Mouse (Mus musculus) ES-E14 (cell line): ENCODE results near the gene Crlf1. TPM values are rescaled to one million over a fixed set of nuclear protein-coding genes. Genes with fewer than 3 reads are reported as not detected.

Experiments used
- DNase-seq: peaks from one replicate; pipeline ENCODE4 v3.0.0-alpha.2; 2013; ENCODE audit warnings: low read depth, low spot score
- H3K27ac ChIP-seq: 2 replicates; pipeline ENCODE4 v1.5.1; 2012; ENCODE audit warnings: low read depth, mild to moderate bottlenecking, low read length, moderate library complexity, mixed read lengths; ENCODE audit not compliant: poor library complexity, insufficient read depth, severe bottlenecking
- H3K36me3 ChIP-seq: 2 replicates; pipeline ENCODE4 v1.6.1; 2012; ENCODE audit warnings: mild to moderate bottlenecking, low read length, moderate library complexity, mixed read lengths; ENCODE audit not compliant: control insufficient read depth, poor library complexity, insufficient read depth, severe bottlenecking
- H3K4me1 ChIP-seq, 2 experiments: fragments of 150-350 bp in 1 of 2; sonication (generic) in 1 of 2; 2 replicates each; pipeline ENCODE4 v1.6.1; 2012; ENCODE audit warnings: low read length in 2 of 2, mild to moderate bottlenecking in 1 of 2, mixed read lengths in 1 of 2; ENCODE audit not compliant: control insufficient read depth in 2 of 2, insufficient read depth in 2 of 2, poor library complexity in 1 of 2
- H3K4me3 ChIP-seq, 2 experiments: fragments of 150-350 bp in 1 of 2; sonication (generic) in 1 of 2; 2 replicates each; pipeline ENCODE4 v1.5.1; 2012; ENCODE audit warnings: low read length in 2 of 2, low read depth in 1 of 2, mild to moderate bottlenecking in 1 of 2, mixed read lengths in 1 of 2; ENCODE audit not compliant: insufficient read depth in 1 of 2, poor library complexity in 1 of 2, severe bottlenecking in 1 of 2
- H3K9ac ChIP-seq: 2 replicates; pipeline ENCODE4 v1.6.1; 2012; ENCODE audit warnings: low read depth, mild to moderate bottlenecking, low read length, mixed read lengths; ENCODE audit not compliant: poor library complexity, insufficient read depth, severe bottlenecking
- H3K9me3 ChIP-seq: fragments of 150-350 bp; sonication (generic); 2 replicates; pipeline ENCODE4 v1.6.1; 2012; ENCODE audit warnings: low read depth, mild to moderate bottlenecking, low read length; ENCODE audit not compliant: control insufficient read depth, insufficient read depth
- CHD2 ChIP-seq: IDR thresholded peaks from 2 replicates; pipeline ENCODE4 v1.6.1; 2014; ENCODE audit warnings: mild to moderate bottlenecking, low read depth, low read length, inconsistent platforms
- HCFC1 ChIP-seq: IDR thresholded peaks from 2 replicates; pipeline ENCODE4 v1.6.1; 2012; ENCODE audit warnings: low read length, inconsistent platforms, borderline replicate concordance; ENCODE audit not compliant: insufficient read depth
- MAFK ChIP-seq: IDR thresholded peaks from 2 replicates; pipeline ENCODE4 v1.6.1; 2014; ENCODE audit warnings: mild to moderate bottlenecking, low read depth, low read length, inconsistent platforms; ENCODE audit not compliant: insufficient read depth
- ZC3H11A ChIP-seq: IDR thresholded peaks from 2 replicates; pipeline ENCODE4 v1.6.1; 2012; ENCODE audit warnings: low read depth, mild to moderate bottlenecking, inconsistent platforms, low read length, borderline replicate concordance
- ZNF384 ChIP-seq: IDR thresholded peaks from 2 replicates; pipeline ENCODE4 v1.6.1; 2012; ENCODE audit warnings: low read depth, low read length, inconsistent platforms
- in situ Hi-C, 2 experiments: fragments of 600-800 bp; cut with MboI; formaldehyde crosslinking; loops; one replicate each; pipeline ENCODE4 v1.15.1; 2025; ENCODE audit warnings: low sequenced_read_pairs in 2 of 2, inconsistent platforms in 1 of 2; ENCODE audit not compliant: unreplicated experiment in 2 of 2
- total RNA-seq: library from RNA; depleted of rRNA; stranded (reverse); fragments of 300-350 nt; gene quantifications from 2 replicates; pipeline ENCODE4 v1.2.3, GENCODE M21; 2012

The Crlf1 gene
- total RNA-seq, 1 experiment, result 29.3 TPM

- Histone ChIP-seq H3K4me1 (peaks cover 3 to 12% of the 10 kb centered on the region in 2 experiments; a peak in 2 of 4 replicates), H3K4me3 (no peak overlapping the region), H3K36me3 (no peaks in the 10 kb centered on the region; the same call in 1 of the 2 replicates), H3K27ac (no peak overlapping the region), H3K9me3 (no peaks in the 10 kb centered on the region), H3K9ac (no peak overlapping the region)
- no peak for TF ChIP-seq ZNF384
- in situ Hi-C loops, result no loop called here
- DNase-seq, result no peak
These were observed 27.3 kb upstream of the Crlf1 start for GRCm38 (mm10) chr8:70465701-70466100.

- no peak for DNase-seq
- no peaks in the 10 kb centered on the region for H3K9me3 ChIP-seq
- H3K9ac ChIP-seq, result no peak overlapping the region
- no peaks in the 10 kb centered on the region; the same call in 1 of the 2 replicates for H3K36me3 ChIP-seq
- no peak overlapping the region for H3K27ac ChIP-seq
- TF ChIP-seq CHD2, result no peak
- TF ChIP-seq HCFC1, result no peak
- TF ChIP-seq ZNF384, result no peak
- no peak for TF ChIP-seq ZC3H11A
- no peak for TF ChIP-seq MAFK
- H3K4me1 ChIP-seq, result peaks cover 3 to 12% of the 10 kb centered on the region in 2 experiments; a peak in 2 of 4 replicates
- no peak overlapping the region for H3K4me3 ChIP-seq
- in situ Hi-C loops, result no loop called here
These were observed 26.7 kb upstream of the Crlf1 start for GRCm38 (mm10) chr8:70466305-70466704.

GRCm38 (mm10) chr8:70466771-70467170 is 26.2 kb upstream of the Crlf1 start:
- Histone ChIP-seq H3K4me1 (peaks cover 3 to 12% of the 10 kb centered on the region in 2 experiments; a peak in 2 of 4 replicates), H3K9me3 (no peaks in the 10 kb centered on the region), H3K4me3 (no peak overlapping the region), H3K36me3 (no peaks in the 10 kb centered on the region; the same call in 1 of the 2 replicates), H3K9ac (peak overlapping the region; percentile 17; the same call in 1 of the 2 replicates), H3K27ac (no peak overlapping the region)
- no peak for DNase-seq
- TF ChIP-seq ZC3H11A (no peak), ZNF384 (no peak), HCFC1 (no peak), MAFK (no peak), CHD2 (no peak)
- in situ Hi-C loops, result no loop called here

GRCm38 (mm10) chr8:70467229-70467725 is 25.7 kb upstream of the Crlf1 start:
- Histone ChIP-seq H3K4me3 (no peak overlapping the region), H3K4me1 (peaks cover 3 to 12% of the 10 kb centered on the region in 2 experiments; a peak in 2 of 4 replicates), H3K9me3 (no peaks in the 10 kb centered on the region), H3K9ac (peak overlapping the region; percentile 17; the same call in 1 of the 2 replicates), H3K36me3 (no peaks in the 10 kb centered on the region; the same call in 1 of the 2 replicates), H3K27ac (no peak overlapping the region)
- no peak for TF ChIP-seq ZNF384
- TF ChIP-seq MAFK, result no peak
- no peak for TF ChIP-seq HCFC1
- TF ChIP-seq ZC3H11A, result no peak
- no peak for TF ChIP-seq CHD2
- in situ Hi-C loops, result no loop called here
- DNase-seq, result no peak

- Histone ChIP-seq H3K36me3 (no peaks in the 10 kb centered on the region; the same call in 1 of the 2 replicates), H3K4me1 (peaks cover 3 to 12% of the 10 kb centered on the region in 2 experiments; a peak in 2 of 4 replicates), H3K4me3 (no peak overlapping the region), H3K9me3 (no peaks in the 10 kb centered on the region), H3K9ac (no peak overlapping the region), H3K27ac (no peak overlapping the region)
- in situ Hi-C loops, result no loop called here
- TF ChIP-seq CHD2, result no peak
- TF ChIP-seq ZC3H11A, result no peak
- TF ChIP-seq MAFK, result no peak
- no peak for TF ChIP-seq ZNF384
- no peak for TF ChIP-seq HCFC1
- no peak for DNase-seq
These were observed 25.1 kb upstream of the Crlf1 start for GRCm38 (mm10) chr8:70467907-70468306.
